Mouse (Mus musculus): Measurements from ENCODE around the gene Fbxo46. TPM values are rescaled to one million over a fixed set of nuclear protein-coding genes. Genes with fewer than 3 reads are reported as not detected.

Gene Fbxo46
- total RNA-seq, 4 experiments from 2014 or later, result 4.2 to 6.0 (median 5.3) TPM

DNA sequence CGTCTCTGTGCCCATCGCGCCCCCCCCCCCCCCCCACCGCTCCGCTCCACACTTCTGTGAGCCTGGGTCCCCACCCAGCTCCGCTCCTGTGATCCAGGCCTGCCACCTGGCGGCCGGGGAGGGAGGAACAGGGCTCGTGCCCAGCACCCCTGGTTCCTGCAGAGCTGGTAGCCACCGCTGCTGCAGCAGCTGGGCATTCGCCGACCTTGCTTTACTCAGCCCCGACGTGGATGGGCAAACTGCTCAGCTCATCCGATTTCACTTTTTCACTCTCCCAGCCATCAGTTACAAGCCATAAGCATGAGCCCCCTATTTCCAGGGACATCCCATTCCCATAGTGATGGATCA, 26.5 kb upstream of the Fbxo46 start:
- DNase-seq (ENCODE audit: low spot score), result peak; percentile 85

DNA sequence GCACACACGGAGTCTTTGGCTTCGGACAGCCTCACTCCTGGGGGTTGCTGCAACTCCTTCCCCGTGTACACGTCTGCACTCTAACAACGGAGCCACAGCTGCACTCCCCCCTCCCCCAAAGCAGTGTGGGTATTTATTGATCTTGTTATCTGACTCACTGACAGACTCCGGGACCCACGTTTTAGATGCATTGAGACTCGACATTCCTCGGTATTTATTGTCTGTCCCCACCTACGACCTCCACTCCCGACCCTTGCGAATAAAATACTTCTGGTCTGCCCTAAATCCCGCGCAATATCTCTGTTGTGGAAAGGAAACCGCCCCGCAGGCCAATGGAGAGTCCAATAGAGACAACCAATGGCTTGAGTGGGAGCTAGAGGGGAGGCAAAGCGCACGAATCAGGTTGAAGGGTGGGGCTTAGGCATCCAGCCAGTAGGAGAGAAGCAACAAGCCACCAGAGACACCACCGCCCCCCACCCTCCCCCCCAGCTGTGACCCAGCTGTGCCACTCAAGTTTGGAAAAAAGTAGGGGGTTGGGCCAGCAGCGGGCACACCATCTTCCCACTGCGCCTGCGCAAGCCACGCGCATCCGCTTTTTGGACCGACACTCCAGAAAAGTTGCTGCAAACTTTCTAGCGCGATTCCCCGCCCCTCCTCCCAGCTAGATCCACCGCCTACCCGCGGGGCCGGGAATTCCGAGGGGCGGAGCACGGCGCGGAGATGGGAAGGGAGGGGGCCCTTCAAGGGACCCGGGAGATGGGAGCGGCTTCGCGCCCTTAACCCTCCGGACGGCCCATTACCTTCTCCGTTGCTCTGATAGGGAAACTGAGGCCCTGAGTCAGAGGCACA, 25.9 kb upstream of the Fbxo46 start:
- peak; percentile 96 for DNase-seq (ENCODE audit: low spot score)

DNA sequence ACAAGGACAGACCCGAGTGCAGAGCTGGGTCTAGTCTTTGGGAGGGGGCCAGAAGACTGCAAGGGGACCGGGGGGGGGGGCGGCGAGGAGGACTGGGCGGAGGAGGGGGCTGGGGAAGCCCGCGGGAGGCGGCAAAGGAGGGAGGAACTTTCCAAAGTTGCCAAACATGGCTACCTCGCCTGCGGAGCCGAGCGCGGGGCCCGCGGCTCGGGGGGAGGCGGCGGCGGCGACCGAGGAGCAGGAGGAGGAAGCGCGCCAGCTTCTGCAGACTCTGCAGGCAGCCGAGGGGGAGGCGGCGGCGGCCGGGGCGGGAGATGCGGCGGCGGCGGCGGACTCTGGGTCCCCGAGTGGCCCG, 25.2 kb upstream of the Fbxo46 start, which contains the start of gene Six5:
Gene Six5 (plus strand): TSS at position 124 of the 355 bp plus-strand sequence.
- no peak for DNase-seq (ENCODE audit: low spot score)

DNA sequence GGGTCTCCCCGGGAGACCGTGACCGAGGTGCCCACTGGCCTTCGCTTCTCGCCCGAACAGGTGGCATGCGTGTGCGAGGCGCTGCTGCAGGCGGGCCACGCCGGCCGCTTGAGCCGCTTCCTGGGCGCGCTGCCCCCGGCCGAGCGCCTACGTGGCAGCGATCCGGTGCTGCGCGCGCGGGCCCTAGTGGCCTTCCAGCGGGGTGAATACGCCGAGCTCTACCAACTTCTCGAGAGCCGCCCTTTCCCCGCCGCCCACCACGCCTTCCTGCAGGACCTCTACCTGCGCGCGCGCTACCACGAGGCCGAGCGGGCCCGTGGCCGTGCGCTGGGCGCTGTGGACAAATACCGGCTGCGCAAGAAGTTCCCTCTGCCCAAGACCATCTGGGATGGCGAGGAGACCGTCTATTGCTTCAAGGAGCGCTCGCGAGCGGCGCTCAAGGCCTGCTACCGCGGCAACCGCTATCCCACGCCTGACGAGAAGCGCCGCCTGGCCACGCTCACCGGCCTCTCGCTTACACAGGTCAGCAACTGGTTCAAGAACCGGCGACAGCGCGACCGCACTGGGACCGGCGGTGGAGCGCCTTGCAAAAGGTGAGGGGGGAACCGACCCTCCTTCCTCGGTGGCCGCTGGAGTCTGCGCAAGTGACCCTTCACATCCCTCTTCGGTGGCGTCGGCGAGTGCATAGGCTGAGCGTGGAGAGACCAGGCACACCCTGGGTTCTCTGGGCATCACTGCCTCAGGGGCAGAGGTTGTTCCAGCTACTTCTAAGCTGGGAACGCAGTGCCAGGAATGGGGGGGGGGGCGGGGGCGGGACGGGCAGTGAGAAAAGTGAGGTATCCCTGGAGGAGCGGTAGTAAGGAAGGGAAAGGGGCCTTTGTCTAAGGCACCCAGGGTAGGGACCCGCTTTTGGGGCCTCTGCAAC, 24.6 kb upstream of the Fbxo46 start:
- no peak for DNase-seq (ENCODE audit: low spot score)

DNA sequence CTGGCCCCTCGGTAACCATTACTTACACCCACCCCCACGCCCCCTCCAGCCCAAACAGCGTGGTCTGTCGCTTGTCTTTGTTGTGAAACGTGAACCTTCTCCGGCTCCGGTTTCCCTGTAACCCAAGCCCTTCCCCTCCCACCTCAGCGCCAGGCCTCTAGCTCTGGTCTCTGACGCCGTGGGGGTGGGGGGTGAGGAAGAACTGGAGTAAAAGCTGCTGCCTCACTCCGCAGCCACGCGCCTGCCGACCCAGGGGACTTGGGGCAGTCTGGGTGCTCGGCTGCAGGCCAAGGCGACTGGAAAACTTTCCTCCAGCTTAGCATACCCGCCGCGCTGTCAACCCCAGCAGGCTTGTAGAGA, 23.9 kb upstream of the Fbxo46 start:
- DNase-seq (ENCODE audit: low spot score), result no peak

DNA sequence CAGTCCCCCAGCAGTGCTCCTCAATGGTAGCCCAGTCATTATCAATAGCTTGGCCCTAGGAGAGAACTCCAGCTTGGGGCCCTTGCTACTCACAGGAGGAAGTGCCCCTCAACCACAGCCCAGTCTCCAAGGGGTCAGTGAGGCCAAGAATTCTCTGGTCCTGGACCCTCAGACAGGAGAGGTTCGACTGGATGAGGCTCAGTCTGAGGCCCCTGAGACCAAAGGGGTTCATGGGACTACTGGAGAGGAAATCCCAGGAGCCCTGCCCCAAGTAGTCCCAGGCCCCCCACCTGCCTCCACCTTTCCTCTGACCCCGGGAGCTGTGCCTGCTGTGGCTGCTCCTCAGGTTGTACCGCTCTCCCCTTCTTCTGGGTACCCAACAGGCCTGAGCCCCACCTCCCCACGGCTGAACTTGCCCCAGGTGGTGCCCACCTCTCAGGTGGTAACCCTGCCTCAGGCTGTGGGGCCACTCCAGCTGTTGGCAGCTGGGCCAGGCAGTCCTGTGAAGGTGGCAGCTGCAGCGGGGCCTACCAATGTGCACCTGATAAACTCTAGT, 23.2 kb upstream of the Fbxo46 start:
- DNase-seq (ENCODE audit: low spot score), result no peak

DNA sequence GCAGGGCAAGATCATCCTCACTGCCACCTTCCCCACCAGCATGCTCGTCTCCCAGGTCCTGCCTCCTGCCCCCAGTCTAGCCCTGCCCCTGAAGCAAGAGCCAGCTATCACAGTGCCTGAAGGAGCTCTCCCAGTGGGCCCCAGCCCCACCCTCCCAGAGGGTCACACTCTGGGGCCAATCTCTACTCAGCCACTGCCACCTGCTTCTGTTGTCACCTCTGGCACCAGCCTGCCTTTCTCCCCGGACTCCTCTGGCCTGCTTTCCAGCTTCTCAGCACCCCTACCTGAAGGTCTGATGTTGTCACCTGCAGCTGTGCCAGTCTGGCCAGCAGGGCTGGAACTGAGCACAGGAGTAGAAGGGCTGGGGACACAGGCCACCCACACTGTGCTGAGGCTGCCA, 22.4 kb upstream of the Fbxo46 start:
- no peak for DNase-seq (ENCODE audit: low spot score)

DNA sequence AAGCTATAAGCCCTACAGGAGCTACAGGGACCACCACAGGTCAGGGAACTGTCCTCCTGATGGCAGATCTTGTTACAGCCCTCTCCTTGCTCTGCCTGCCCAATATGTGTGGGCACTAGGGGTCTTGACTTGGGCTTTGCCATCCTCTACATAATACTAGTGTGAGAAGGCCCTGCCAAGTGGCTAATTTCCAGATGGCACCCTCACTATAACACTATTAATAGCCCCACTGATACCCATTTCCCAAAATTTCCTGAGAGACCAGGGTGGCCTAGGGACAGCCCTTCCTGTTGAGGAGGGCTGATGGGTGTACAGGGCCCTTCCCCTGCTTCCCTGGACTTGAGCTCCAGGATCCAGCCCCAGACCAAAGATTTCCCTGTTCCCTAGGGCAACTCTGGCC, 21.8 kb upstream of the Fbxo46 start:
- DNase-seq (ENCODE audit: low spot score), result no peak

DNA sequence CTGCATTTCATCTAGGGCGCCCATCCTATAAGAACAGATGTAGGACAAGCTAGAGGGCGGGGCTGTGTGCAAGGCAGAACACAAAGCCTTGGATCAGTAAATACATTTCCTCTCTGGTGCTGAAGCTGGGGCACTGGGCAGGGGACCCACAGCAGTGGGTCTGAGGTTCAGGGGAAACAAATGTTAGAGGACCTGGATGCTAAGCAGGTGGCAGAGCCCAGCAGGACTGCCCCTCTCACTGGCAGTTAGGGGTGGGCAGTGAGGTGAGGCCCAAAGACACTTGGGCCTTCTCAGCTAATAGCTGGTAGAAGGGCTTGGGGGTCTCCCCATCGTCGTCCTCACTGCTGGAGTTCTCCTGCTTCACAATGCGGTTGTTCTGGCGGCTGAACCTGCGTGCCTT, 20.8 kb upstream of the Fbxo46 start:
- DNase-seq (ENCODE audit: low spot score), result no peak

DNA sequence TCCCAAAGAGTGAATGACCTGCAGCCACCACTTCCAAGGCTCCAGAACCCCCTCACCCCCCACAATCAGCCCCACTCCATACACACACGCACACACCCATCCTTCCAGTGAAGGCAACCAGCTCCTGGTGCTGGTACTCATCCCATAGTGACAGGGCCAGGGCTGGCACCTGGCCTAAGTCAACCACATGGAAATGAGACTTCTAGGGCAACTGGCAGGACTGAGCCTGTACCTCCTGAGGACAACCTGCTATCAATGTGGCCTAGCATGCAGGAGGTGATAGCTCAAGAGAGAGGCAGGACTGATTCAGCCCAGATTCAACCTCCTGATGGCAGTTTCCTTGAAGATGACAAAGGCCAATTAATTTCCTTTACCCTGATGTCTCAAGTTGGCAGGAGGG, 19.4 kb upstream of the Fbxo46 start:
- DNase-seq (ENCODE audit: low spot score), result no peak

DNA sequence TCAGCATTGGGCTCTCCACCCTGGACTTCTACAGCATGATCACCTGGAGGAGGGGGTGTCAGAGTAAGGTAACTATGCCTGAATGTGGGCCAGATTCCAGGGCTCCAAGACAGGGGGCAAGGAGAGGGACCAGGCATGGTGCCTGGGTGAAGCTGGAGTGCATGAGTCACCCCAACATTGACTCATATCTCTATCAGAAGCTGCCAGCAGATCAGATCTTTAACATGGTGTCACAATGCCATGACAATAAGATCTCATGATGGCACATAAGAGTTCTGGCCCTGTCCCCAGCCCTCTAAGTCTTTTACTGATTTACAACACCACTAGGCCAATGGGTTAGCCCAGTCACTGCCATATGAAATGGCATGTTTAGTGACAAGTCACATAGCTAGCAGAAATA, 15.9 kb upstream of the Fbxo46 start:
- no peak for DNase-seq (ENCODE audit: low spot score)

DNA sequence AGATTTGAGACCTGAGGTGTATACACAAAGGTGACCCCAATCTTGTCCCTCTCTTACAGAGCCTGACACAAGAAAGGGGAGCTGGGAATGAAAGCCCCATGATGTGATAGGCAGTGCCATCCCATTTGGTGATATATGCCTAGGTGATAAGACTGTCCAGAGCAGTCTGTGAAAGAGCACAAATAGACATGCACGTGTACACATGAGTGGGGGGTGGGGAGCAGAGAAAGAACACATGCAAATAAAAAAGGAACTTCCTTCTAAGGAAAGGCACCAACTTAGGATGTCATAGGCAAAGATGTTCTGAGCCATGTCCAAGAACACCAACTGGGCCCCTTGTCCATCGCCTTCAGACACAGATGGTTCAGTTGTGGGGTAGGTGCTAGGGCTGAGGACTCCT, 15.2 kb upstream of the Fbxo46 start:
- DNase-seq (ENCODE audit: low spot score), result no peak

DNA sequence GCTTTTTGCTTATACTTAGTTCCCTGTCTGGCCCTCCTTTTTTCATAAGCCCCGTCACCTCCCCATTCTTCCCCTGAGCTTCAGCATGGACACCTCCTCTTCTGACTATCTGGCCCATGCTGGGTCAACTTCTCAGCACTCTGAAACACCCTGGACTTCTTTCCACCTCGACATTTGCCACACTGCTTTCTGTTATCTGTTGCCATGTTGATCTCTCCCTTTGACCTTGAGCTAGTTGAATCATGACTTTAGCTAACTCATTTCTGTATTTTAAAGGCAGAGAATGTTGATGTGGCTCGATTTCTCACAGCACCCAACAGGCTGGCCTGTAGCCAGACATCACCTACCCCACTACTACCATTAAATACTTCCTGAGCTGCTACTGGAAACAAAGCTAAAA, 12.2 kb upstream of the Fbxo46 start:
- no peak for DNase-seq (ENCODE audit: low spot score)

DNA sequence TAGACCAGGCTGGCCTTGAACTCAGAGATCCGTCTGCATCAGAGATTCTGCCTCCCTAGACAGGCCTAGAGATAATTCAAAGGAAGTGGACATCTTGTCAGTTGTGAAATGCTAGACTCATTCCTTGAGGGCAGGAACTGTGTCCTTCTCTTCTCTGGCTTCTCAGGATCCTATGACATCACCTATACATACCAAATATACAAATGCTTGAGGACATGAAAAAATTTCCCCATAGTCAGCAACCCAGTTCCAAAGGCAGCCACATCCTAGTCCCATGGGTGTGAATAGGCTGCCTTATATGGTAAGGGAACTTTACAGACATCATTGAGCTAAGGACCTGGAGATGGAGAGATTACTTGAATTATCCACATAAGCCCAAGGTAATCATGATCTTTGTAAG, 10.1 kb upstream of the Fbxo46 start:
- no peak for DNase-seq (ENCODE audit: low spot score)

DNA sequence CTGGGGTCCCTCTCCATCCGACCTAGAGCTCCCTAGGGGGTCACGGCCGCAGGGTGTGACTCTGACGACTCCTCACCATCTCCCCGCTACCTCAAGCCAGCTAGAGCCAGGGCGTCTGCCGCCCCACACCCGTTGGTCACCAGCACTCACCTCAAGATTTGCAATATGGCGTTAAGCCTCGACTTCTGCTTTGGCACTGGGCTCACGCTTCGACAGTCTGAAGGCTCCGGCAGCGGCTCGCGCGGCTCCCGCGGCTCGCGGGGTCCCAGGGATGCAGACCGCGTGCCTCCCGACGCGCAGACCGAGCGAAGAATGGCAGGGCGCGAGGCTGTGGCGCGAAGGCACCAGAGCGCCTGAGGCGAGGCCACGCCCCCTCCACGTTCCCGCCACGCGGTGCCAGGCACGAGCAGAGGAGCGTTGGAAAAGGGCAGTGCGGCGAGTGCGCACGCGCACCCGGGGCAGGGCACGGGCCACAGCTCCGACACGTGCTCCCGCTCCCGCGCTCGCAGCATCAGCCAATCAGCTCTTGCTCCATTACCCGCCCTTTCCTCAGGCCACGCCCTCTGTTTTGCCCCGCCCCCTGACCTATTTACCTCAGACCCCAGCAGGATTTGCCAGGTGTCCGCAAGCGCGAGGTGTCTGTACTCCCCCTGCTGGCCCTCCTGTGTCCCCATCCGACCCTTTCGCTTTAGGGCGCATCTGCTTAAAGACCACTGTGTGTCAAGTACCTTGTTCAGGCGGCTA, 1.5 kb upstream of the Fbxo46 start, which contains the start of gene Gm4969:
Gene Gm4969 (minus strand): TSS at position 341 of the 744 bp plus-strand sequence.
- DNase-seq (ENCODE audit: low spot score), result no peak

DNA sequence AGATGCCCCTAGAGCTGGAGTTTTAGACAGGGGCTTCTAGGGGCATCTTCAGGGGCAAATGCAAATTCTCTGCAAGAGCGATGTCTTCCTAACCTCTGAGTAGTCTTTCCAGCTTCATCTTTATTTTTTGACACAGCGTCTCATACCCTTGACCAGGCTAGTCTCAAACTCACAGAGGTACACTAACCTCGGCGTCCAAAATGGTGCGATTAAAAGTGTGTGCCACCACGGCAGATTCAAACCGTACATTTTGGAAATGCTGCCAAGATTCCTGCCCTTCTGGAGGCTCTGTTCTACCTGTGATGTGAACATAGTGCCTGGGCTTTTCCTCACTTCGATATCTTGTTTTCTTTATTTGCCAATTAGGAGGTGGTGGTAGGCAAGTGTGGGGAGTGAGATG, 576 bp upstream of the Fbxo46 start:
- DNase-seq (ENCODE audit: low spot score), result no peak

DNA sequence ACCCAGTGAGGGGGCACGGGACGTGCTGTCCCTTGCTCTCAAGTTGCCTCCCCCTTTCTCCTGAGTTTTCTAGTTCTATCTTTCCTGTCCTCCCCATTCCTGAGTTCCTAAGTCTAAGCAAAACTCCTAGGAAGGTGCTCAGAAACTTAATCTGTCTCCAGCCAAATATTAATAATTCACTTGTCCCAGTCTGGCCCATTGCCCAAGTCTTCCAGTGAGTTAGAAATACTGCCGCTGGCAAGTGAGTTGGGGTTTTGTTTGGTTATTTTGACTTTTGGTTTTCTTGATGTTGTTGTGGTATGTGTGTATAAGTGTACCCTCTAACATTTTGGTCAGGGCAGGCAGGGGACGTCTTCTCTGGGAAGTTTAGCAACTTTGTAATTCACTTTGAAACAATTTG, 2.0 kb downstream of the Fbxo46 start:
- no peak for DNase-seq (ENCODE audit: low spot score)

DNA sequence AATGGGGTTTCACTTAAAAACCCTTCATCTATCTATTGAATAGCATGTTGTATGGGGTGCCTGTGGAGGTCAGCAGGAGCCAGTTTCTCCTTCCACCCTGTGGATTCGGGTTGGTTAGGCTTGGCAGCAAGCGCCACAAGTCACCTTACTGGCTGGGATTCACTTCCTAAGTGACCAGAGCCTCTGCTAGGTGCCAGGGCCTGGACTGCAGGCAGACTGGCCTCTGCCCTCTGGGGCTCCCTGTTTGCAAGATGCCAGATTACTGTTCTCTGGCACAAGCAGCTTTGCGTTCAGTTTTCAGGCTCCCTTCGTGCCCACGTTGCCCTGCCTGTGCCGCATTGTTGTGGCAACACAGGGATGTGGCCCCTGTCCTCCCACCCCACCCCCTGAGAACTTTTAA, 5.1 kb downstream of the Fbxo46 start:
- DNase-seq (ENCODE audit: low spot score), result no peak

DNA sequence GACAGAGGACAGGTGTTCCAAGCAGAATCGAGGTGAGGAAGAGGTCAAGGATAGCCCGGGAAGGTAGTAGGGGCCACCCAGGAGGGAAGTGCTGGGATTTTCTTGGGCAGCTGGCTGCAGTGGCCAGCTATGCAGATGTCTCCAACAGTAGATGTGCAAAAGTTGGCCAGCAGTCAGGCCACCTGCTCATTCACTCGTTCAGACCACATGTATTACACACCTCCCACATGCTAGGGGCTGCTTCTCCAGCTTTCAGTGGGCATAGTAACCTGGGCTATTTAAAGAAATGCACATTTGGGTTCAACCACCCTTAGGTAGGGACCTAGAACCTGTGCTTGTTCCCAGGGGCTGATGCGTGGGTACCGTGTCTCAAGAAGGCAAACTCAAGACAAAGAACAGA, 8.1 kb downstream of the Fbxo46 start:
- DNase-seq (ENCODE audit: low spot score), result no peak

DNA sequence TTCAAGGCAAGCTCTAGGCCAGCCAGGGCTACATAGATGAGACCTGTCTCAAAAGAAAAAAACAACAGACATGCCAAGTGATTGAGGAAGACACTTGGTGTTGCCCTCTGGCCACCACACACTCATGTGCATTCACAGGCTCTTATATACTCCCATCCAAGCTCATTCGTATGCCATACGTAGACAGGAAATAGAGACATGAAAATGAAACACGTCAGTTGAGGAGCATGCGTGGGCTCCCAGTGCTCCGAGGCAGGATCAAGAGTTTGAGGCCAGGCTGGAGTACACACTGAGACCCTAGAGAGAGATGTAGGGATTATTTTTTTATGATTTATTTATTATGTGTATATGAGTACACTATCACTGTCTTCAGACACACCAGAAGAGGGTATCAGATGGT, 9.7 kb downstream of the Fbxo46 start:
- DNase-seq (ENCODE audit: low spot score), result no peak

DNA sequence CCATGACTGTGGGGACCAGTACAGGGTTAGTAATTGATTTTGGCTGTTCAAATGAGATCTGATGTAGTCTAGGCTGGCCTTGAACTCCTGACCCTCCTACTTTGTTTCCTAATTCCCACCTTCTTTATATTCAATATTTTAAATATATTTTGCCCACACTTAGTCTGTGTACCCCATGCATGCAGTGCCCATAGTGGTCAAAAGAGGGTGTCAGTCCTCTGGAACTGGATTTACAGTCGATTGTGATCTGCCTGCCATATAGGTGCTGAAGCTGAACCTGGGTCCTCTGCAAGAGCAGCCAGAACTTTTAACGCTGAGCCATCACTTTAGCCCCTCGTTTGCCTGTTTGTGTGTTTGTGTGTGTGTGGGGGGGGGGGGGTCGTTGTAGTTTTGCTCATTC, 11.0 kb downstream of the Fbxo46 start:
- DNase-seq (ENCODE audit: low spot score), result no peak

DNA sequence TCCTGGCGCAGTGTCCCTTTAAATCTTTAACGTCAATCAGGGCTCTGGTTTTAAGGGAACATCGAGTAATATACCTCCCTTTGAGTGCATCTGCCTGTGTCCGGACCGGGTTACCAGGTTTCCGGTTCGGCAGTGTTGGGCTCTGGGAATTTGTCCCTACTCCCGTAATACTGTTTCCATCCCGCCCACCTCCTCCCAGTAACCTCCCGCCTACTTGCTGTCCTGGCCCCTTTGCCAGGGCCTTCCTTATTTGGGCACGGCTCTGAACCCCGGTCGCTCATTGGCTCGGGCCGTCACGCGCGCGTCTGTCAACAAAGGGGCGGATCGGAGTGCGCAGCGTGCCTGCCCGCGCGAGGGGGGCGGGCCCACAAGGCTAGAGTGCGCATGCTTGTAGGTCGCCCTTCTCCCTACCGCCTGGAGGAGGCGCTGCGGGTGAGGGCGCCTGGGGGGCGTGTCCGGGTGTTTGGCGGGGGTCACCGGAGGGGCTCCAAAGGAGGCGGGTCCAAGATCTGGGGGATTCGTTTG, 11.7 kb downstream of the Fbxo46 start:
- DNase-seq (ENCODE audit: low spot score), result peak; percentile 98

All from heart, adult 8-10 months (tissue).